Mouse (Mus musculus): ENCODE measurements around the gene Bmp15. TPM values are rescaled to one million over a fixed set of nuclear protein-coding genes. Genes with fewer than 3 reads are reported as not detected.

Gene Bmp15
- polyA plus RNA-seq (2015; fragmentation: Nextera tagmentation; extraction: Ambion mirVana) = not detected in 2 replicates

DNA sequence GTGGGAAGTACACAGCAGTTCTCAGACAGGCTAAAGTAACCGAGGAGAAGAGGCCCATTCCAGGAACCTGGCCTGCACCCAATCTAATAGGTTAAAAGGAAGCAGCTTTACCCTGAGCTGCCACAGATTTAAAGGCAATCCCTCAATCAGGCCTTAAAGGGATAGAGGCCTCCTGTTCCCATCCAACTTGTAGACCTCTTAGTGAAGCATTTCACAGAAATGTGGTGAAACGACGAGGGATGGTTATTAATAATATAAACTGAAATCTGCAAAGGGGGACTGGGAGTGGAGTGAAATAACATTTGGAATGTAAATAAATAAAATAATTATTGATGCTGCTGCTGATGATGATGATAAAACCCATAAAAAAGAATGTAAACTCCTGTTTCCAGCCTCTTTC lies at the start of gene Bmp15:
TSS of gene Bmp15 (minus strand) at position 101 of the 400 bp plus-strand sequence.
- no peak for ATAC-seq (ENCODE audit: insufficient read depth)
- Histone ChIP-seq H3K9ac (no peak within 1 kb of the TSS), H3K27ac (replicated peaks) (no peak within 1 kb of the TSS), H3K4me1 (replicated peaks) (no peaks in the 10 kb centered on the region), H3K27me3 (no peaks in the 10 kb centered on the region), H3K4me2 (no peak within 1 kb of the TSS), H3K36me3 (replicated peaks) (no peaks in the 10 kb centered on the region), H3K4me3 (replicated peaks) (no peak within 1 kb of the TSS), H3K9me3 (replicated peaks) (no peaks in the 10 kb centered on the region)
- WGBS (ENCODE audit: insufficient replicate concordance) = 56% methylated on average over 3 of the region's 3 CpGs

DNA sequence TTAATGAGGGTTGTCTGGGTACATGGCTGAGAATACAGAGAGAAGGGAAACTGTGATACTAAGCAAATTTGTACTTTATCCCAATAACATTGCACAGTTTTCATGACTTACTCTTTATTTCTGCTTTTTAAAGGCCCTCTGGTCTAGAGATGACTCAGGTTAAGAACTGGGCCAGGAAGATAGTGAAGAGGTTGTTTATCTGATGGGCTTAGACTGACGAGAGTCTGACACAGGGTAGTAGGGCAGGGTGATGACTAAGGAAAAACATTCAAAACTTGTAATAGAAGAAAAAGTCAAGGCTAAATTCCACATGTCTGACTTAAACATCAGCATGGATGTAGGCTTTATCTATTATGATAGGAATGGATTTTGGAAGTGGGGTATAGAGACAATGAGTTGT lies 48.3 kb upstream of the Bmp15 start:
- Histone ChIP-seq H3K4me2 (no peak overlapping the region), H3K4me1 (replicated peaks) (no peaks in the 10 kb centered on the region), H3K9ac (no peak overlapping the region), H3K27ac (replicated peaks) (no peak overlapping the region), H3K36me3 (replicated peaks) (no peaks in the 10 kb centered on the region), H3K9me3 (replicated peaks) (no peaks in the 10 kb centered on the region), H3K27me3 (no peaks in the 10 kb centered on the region), H3K4me3 (replicated peaks) (no peak overlapping the region)
- 35% methylated on average over 1 of the region's 1 CpGs for WGBS (ENCODE audit: insufficient replicate concordance)
- no peak for ATAC-seq (ENCODE audit: insufficient read depth)

DNA sequence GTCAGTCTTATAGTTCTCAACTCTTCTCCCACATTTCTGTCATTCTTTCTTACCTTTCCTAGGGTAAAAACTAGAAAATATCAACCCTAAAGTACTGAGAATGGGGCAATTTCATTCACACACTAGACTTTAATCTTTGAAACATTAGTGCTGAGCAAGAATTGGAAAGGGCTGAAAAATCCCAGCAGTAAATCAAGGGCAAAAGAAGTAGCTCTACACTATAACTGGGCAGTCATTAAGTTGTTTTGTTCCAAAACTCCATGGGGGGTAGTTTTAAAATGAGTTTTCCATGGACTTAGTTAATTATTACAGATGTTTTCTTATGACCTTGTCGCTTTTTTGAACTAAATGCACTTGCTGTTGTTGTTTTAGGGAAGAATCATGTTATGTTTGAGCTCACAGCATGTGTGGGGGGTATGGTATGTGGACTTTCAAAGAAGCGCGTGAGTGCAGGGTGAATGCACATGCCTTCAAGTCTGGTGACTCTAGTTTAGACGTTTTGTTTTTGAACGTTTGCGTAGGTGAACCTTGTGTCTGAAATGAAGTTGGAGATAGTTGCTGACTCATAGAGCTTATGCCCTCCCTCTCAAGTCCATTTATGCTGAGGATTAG lies 37.1 kb upstream of the Bmp15 start:
- ATAC-seq (ENCODE audit: insufficient read depth) = no peak
- Histone ChIP-seq H3K4me3 (replicated peaks) (no peak overlapping the region), H3K4me2 (no peak overlapping the region), H3K27ac (replicated peaks) (no peak overlapping the region), H3K9ac (no peak overlapping the region), H3K4me1 (replicated peaks) (no peaks in the 10 kb centered on the region), H3K9me3 (replicated peaks) (no peaks in the 10 kb centered on the region), H3K36me3 (replicated peaks) (no peaks in the 10 kb centered on the region), H3K27me3 (no peaks in the 10 kb centered on the region)
- WGBS (ENCODE audit: insufficient replicate concordance) = 62% methylated on average over 6 of the region's 6 CpGs

DNA sequence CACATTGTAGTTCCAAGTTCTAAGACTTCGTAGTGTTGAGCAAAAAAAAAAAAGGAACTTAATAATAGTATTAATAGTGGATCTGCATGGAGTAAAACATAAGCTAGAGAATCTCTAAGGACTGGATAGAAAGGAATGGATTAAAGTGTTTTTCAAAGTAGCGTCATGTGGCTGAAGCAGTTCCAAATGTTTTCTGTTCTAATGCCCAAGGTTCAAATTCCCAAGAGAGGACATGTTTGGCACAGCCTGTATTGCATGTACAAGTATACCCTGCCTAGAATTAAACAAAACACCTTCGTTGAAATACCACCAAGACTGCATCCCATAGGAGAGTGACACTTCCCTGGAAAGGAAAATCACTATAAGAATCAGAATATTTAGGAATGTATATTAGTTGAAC lies 36.4 kb upstream of the Bmp15 start:
- H3K9ac ChIP-seq = no peak overlapping the region
- no peaks in the 10 kb centered on the region for H3K4me1 ChIP-seq (replicated peaks)
- H3K9me3 ChIP-seq (replicated peaks) = no peaks in the 10 kb centered on the region
- ATAC-seq (ENCODE audit: insufficient read depth) = no peak
- H3K36me3 ChIP-seq (replicated peaks) = no peaks in the 10 kb centered on the region
- H3K4me2 ChIP-seq = no peak overlapping the region
- no peaks in the 10 kb centered on the region for H3K27me3 ChIP-seq
- no peak overlapping the region for H3K27ac ChIP-seq (replicated peaks)
- H3K4me3 ChIP-seq (replicated peaks) = no peak overlapping the region
- 48% methylated on average over 3 of the region's 3 CpGs for WGBS (ENCODE audit: insufficient replicate concordance)

DNA sequence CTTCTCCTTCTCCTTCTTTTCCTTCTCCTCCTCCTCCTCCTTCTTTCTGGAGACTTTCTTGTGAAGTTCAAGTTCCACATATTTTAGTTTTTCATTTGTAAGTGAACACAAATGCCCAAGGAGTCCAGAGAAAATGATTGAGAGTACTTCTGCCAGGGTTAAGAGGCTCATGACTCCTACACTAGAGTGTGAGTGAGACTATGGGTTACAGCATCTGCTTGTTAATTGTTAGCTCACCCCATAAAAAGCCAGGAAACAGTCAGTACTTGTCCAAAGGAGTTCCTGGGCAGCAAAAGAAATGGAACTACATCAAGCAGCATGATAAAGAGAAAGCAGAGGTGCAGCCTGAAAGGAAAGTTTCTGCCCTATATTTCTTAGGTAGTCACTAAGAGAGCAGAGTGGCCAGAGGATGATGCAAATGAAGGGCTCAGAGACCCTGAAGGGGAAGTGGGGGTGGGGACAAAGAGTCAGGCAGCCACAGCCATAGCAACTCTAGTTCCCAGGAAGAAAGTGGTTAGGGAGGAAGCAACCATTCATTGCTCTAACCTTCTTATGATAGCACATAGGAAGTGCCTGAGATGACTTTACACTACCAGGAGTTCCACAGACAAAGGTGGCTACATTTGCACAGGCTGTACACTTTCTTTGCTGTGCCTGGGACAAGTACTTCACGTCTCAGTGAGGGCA lies 24.9 kb upstream of the Bmp15 start:
- Histone ChIP-seq H3K27me3 (no peaks in the 10 kb centered on the region), H3K4me1 (replicated peaks) (no peaks in the 10 kb centered on the region), H3K4me2 (no peak overlapping the region), H3K9me3 (replicated peaks) (no peaks in the 10 kb centered on the region), H3K4me3 (replicated peaks) (no peak overlapping the region), H3K27ac (replicated peaks) (no peak overlapping the region), H3K36me3 (replicated peaks) (no peaks in the 10 kb centered on the region), H3K9ac (no peak overlapping the region)
- no peak for ATAC-seq (ENCODE audit: insufficient read depth)
- WGBS (ENCODE audit: insufficient replicate concordance) = 0% methylated on average over 1 of the region's 1 CpGs

DNA sequence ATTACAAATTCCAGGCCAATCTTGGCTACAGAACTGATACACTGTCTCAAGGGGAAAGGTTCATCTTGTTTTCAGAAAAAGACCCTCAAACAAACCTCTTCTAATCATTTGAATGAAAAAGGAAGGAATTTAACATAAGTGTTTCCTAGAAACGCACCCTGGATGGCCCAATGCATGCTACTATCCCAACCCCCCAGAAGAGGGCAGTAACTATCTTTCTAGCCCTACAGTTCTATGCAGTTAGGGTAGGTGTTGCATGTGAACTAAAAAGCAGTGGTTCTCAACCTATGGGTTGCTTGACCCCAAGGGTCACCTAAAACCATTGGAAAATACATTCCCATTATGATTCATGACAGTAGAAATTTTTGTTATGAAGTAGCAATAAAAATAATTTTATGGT lies 3.5 kb upstream of the Bmp15 start:
- Histone ChIP-seq H3K4me1 (replicated peaks) (no peaks in the 10 kb centered on the region), H3K9me3 (replicated peaks) (no peaks in the 10 kb centered on the region), H3K4me2 (no peak overlapping the region), H3K27me3 (no peaks in the 10 kb centered on the region), H3K36me3 (replicated peaks) (no peaks in the 10 kb centered on the region), H3K27ac (replicated peaks) (no peak overlapping the region), H3K9ac (no peak overlapping the region), H3K4me3 (replicated peaks) (no peak overlapping the region)
- 21% methylated on average over 1 of the region's 1 CpGs for whole genome bisulfite sequencing (ENCODE audit: insufficient replicate concordance)
- no peak for ATAC-seq (ENCODE audit: insufficient read depth)

DNA sequence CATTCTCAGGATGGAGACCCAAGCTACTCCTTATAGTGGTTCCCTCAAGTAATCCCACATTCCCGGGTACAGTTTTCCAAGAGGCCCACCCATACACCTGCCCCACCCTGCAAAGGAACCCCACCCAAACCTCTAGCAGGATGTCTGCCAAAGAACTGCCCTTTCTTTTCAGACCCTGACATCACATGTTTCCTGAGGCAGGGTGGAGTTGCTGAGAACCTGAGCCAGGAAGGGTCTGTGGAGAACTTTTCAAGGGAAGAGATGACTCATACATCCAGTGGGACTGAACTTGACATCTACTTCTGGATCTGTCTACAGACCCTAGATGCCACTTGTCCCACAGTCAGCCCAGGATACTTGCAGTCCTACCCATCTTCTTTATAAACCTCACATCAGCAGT lies 2.8 kb downstream of the Bmp15 start:
- H3K27ac ChIP-seq (replicated peaks) = no peak overlapping the region
- no peak overlapping the region for H3K9ac ChIP-seq
- no peak overlapping the region for H3K4me3 ChIP-seq (replicated peaks)
- H3K9me3 ChIP-seq (replicated peaks) = no peaks in the 10 kb centered on the region
- no peaks in the 10 kb centered on the region for H3K27me3 ChIP-seq
- H3K36me3 ChIP-seq (replicated peaks) = no peaks in the 10 kb centered on the region
- no peaks in the 10 kb centered on the region for H3K4me1 ChIP-seq (replicated peaks)
- no peak overlapping the region for H3K4me2 ChIP-seq
- WGBS (ENCODE audit: insufficient replicate concordance) = 45% methylated on average over 1 of the region's 1 CpGs
- no peak for ATAC-seq (ENCODE audit: insufficient read depth)

Other genes starting within 250 kb of the Bmp15 start
- gene AU022751, start 237.3 kb downstream of the Bmp15 start, polyA plus RNA-seq (2015; fragmentation: Nextera tagmentation; extraction: Ambion mirVana) = not detected in 2 replicates
- gene Nudt10, start 147.7 kb downstream of the Bmp15 start, polyA plus RNA-seq (2015; fragmentation: Nextera tagmentation; extraction: Ambion mirVana) = 0.12 and 0.14 TPM in 2 replicates
- 0.17 and 0.25 TPM in 2 replicates for gene Shroom4, start 79.1 kb upstream of the Bmp15 start, polyA plus RNA-seq (2015; fragmentation: Nextera tagmentation; extraction: Ambion mirVana)

Measured in liver, embryonic 15.5 days (tissue).